Mouse (Mus musculus): ENCODE results near the gene Kcnj16. TPM values are rescaled to one million over a fixed set of nuclear protein-coding genes. Genes with fewer than 3 reads are reported as not detected.

The Kcnj16 gene
- total and polyA plus RNA-seq, 3 experiments: not detected

DNA sequence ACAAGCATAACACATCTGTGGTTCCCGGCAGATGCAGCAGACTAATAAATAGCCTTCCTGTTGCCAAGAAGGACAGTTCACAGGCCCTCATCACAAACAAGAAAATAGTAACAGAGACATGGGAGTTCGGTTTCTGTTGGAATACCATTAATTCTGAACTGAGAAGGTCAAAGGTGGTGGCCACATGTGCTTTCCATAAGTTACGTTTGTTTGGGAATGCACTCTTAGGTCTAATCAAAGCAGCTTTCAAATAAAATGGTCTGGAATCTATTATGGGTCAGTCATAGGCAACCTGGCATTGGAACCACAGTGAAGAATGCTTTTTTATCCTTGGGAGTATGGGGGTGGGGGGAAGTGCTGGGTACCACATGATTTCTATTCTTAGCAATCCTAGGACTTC lies 41.6 kb downstream of the Kcnj16 start:
- DNase-seq (ENCODE audit: low read depth, low spot score): no peak
- no peaks in the 10 kb centered on the region for H3K9me3 ChIP-seq (replicated peaks; ENCODE audit: insufficient read depth, low read length)
- H3K4me3 ChIP-seq (ENCODE audit: control insufficient read depth in 1 of 2, insufficient read depth in 1 of 2, low read depth in 2 of 2, low read length in 2 of 2): no peak overlapping the region
- no peaks in the 10 kb centered on the region for H3K4me1 ChIP-seq (ENCODE audit: control insufficient read depth in 1 of 2, insufficient read depth in 2 of 2, low read length in 2 of 2)
- no peaks in the 10 kb centered on the region for H3K79me2 ChIP-seq (ENCODE audit: control insufficient read depth, insufficient read depth, low read length, poor library complexity)
- no peak for TF ChIP-seq RCOR1 (IDR thresholded peaks at IDR 0.05; ENCODE audit: low read depth, low read length)
- TF ChIP-seq ELF1 (IDR thresholded peaks at IDR 0.05; ENCODE audit: low read depth, low read length): no peak
- no peak for TF ChIP-seq HCFC1 (IDR thresholded peaks at IDR 0.05; ENCODE audit: low read depth, low read length)
- no peak for TF ChIP-seq USF2 (IDR thresholded peaks at IDR 0.05; ENCODE audit: borderline replicate concordance in 1 of 2, insufficient read depth in 1 of 2, low read depth in 1 of 2, low read length in 2 of 2)
- TF ChIP-seq ZMIZ1 (IDR thresholded peaks at IDR 0.05; ENCODE audit: low read depth, low read length): no peak
- H3K36me3 ChIP-seq (ENCODE audit: control insufficient read depth in 1 of 2, insufficient read depth in 2 of 2, low read length in 2 of 2): no peaks in the 10 kb centered on the region
- no peaks in the 10 kb centered on the region for H3K27me3 ChIP-seq (ENCODE audit: control insufficient read depth in 1 of 2, insufficient read depth in 2 of 2, low read length in 2 of 2)
- no peak overlapping the region for H3K9ac ChIP-seq (ENCODE audit: control insufficient read depth, low read depth, low read length, poor library complexity, severe bottlenecking)
- H3K27ac ChIP-seq (ENCODE audit: control insufficient read depth, low read depth, low read length): no peak overlapping the region

DNA sequence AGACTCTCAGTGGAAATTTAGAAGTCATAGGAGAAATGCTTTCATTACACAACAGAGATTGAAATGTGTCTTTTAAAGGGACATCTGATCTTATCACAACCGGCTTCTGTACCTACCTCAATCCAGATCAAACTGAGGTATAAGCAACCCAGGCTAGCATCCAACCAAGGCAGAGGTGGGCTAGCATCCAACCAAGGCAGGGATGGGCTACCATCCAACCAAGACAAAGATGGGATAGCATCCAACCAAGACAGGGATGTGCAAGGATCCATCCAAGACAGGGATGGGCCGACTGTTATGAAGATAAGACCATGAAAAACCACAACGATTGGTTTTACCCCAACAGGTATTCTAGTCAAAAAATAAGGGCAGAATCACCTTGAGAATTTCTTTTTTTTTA lies 48.4 kb downstream of the Kcnj16 start:
- no peaks in the 10 kb centered on the region for H3K79me2 ChIP-seq (ENCODE audit: control insufficient read depth, insufficient read depth, low read length, poor library complexity)
- DNase-seq (ENCODE audit: low read depth, low spot score): no peak
- TF ChIP-seq HCFC1 (IDR thresholded peaks at IDR 0.05; ENCODE audit: low read depth, low read length) (no peak), GABPA (IDR thresholded peaks at IDR 0.05; ENCODE audit: low read depth, low read length) (no peak), MAX (IDR thresholded peaks at IDR 0.05; ENCODE audit: low read length) (no peak), KAT2A (conservative IDR thresholded peaks at IDR 0.05; ENCODE audit: low read depth, low read length) (no peak), TAL1 (IDR thresholded peaks at IDR 0.05; ENCODE audit: low read length) (no peak), USF1 (IDR thresholded peaks at IDR 0.05; ENCODE audit: low read depth, low read length) (no peak), ZMIZ1 (IDR thresholded peaks at IDR 0.05; ENCODE audit: low read depth, low read length) (no peak), SMC3 (IDR thresholded peaks at IDR 0.05; ENCODE audit: low read depth, low read length) (no peak), RAD21 (IDR thresholded peaks at IDR 0.05; ENCODE audit: low read depth, low read length) (no peak), MYC (IDR thresholded peaks at IDR 0.05; ENCODE audit: low read depth, low read length) (no peak), MAFK (IDR thresholded peaks at IDR 0.05; ENCODE audit: borderline replicate concordance, low read depth, low read length) (no peak), TCF12 (IDR thresholded peaks at IDR 0.05; ENCODE audit: low read depth, low read length) (no peak), MAZ (IDR thresholded peaks at IDR 0.05; ENCODE audit: low read depth, low read length) (no peak)
- H3K4me1 ChIP-seq (ENCODE audit: control insufficient read depth in 1 of 2, insufficient read depth in 2 of 2, low read length in 2 of 2): no peaks in the 10 kb centered on the region
- H3K9ac ChIP-seq (ENCODE audit: control insufficient read depth, low read depth, low read length, poor library complexity, severe bottlenecking): no peak overlapping the region
- no peak overlapping the region for H3K4me3 ChIP-seq (ENCODE audit: control insufficient read depth in 1 of 2, insufficient read depth in 1 of 2, low read depth in 2 of 2, low read length in 2 of 2)
- H3K36me3 ChIP-seq (ENCODE audit: control insufficient read depth in 1 of 2, insufficient read depth in 2 of 2, low read length in 2 of 2): no peaks in the 10 kb centered on the region
- H3K27ac ChIP-seq (ENCODE audit: control insufficient read depth, low read depth, low read length): no peak overlapping the region
- H3K27me3 ChIP-seq (ENCODE audit: control insufficient read depth in 1 of 2, insufficient read depth in 2 of 2, low read length in 2 of 2): no peaks in the 10 kb centered on the region
- H3K9me3 ChIP-seq (replicated peaks; ENCODE audit: insufficient read depth, low read length): no peaks in the 10 kb centered on the region
